Mouse (Mus musculus): ENCODE measurements at regions not wholly inside any gene's neighbourhood (a gene's known extent, or its start where the extent isn't known, plus 50 kb on each side); places are given as distances from the start of the nearest gene placed in this dataset.

DNA sequence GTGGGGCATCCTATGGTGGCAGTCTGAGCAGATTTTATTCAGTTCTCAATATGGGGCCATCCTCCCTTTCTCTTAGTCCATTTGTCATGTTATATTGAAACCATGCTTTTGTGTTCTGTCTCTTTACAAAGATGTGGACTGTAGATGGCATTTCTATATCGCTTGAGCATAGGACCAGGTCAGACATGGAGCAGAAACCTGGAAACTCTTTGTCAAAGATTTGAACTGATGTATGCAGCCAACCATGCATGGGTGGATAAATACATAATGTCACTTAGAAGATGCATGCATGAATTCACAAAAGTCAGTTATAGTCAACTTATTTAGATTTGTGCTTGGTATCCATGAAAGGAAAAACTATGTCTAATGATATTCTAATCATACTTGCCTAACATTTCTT, 1587.5 kb downstream of the Cdh11 start:
- DNase-seq (ENCODE audit: low spot score) (no peak), ATAC-seq (ENCODE audit: low FRiP score) (no peak)
- Histone ChIP-seq H3K9ac (ENCODE audit: low read depth, low read length) (no peak overlapping the region), H3K27ac (ENCODE audit: low read depth, low read length) (no peak overlapping the region), H3K4me1 (replicated peaks; ENCODE audit: control insufficient read depth, insufficient read depth, low read length) (no peaks in the 10 kb centered on the region), H3K36me3 (ENCODE audit: control insufficient read depth, insufficient read depth, low read length) (no peaks in the 10 kb centered on the region), H3K4me2 (replicated peaks; ENCODE audit: low read depth, low read length) (no peak overlapping the region), H3K27me3 (ENCODE audit: control insufficient read depth, insufficient read depth, low read length) (no peaks in the 10 kb centered on the region), H3K4me3 (ENCODE audit: low read depth, low read length) (no peak overlapping the region), H3K9me3 (ENCODE audit: control insufficient read depth, low read length) (no peaks in the 10 kb centered on the region)
- 80% methylated on average over 1 of the region's 1 CpGs for WGBS

DNA sequence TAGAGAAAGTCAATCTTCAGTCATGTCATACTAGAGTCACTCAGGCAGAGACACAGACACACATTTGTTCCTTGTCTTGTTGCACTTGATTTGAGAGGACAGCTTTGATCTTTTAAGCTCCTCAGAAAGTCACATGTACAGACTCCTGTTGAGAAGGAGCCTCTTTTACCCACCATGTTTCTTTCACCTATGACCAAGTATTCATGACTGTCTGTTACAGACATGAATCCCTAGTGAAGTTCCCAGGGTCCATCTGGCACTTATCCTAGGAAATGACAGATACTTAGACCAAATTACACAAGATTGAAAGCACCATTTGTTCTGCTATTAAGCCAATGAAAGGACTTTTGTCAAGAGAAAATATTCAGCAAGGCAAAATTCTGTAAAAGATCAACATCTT, 1588.7 kb downstream of the Cdh11 start:
- Histone ChIP-seq H3K4me1 (replicated peaks; ENCODE audit: control insufficient read depth, insufficient read depth, low read length) (no peaks in the 10 kb centered on the region), H3K36me3 (ENCODE audit: control insufficient read depth, insufficient read depth, low read length) (no peaks in the 10 kb centered on the region), H3K9me3 (ENCODE audit: control insufficient read depth, low read length) (no peaks in the 10 kb centered on the region), H3K27me3 (ENCODE audit: control insufficient read depth, insufficient read depth, low read length) (no peaks in the 10 kb centered on the region), H3K9ac (ENCODE audit: low read depth, low read length) (no peak overlapping the region), H3K4me3 (ENCODE audit: low read depth, low read length) (no peak overlapping the region), H3K27ac (ENCODE audit: low read depth, low read length) (no peak overlapping the region), H3K4me2 (replicated peaks; ENCODE audit: low read depth, low read length) (no peak overlapping the region)
- DNase-seq (ENCODE audit: low spot score) (no peak), ATAC-seq (ENCODE audit: low FRiP score) (no peak)

DNA sequence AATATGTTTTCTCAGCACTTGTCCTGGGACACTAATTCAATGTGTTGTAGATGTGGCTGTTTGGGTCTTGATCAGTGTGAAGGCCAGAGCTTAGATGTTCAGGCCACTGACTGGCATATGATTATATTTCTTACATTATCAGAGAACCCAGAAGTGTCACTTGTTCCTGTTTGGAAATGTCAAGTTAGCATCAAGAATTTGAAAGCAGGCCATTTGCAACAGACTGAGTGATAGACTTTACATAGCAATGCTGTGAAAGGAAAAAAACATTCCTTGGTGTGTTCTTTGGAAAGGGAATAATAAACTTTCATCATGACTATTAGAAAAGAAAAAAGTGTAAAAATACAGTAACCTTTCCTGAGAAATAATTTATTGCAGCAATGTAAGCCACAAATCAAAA, 1596.9 kb downstream of the Cdh11 start:
- no peak overlapping the region for H3K9ac ChIP-seq (ENCODE audit: low read depth, low read length)
- H3K9me3 ChIP-seq (ENCODE audit: control insufficient read depth, low read length): no peaks in the 10 kb centered on the region
- ATAC-seq (ENCODE audit: low FRiP score) (no peak), DNase-seq (ENCODE audit: low spot score) (no peak)
- H3K27ac ChIP-seq (ENCODE audit: low read depth, low read length): no peak overlapping the region
- no peaks in the 10 kb centered on the region for H3K4me1 ChIP-seq (replicated peaks; ENCODE audit: control insufficient read depth, insufficient read depth, low read length)
- no peaks in the 10 kb centered on the region for H3K27me3 ChIP-seq (ENCODE audit: control insufficient read depth, insufficient read depth, low read length)
- H3K4me3 ChIP-seq (ENCODE audit: low read depth, low read length): no peak overlapping the region
- H3K36me3 ChIP-seq (ENCODE audit: control insufficient read depth, insufficient read depth, low read length): no peaks in the 10 kb centered on the region
- H3K4me2 ChIP-seq (replicated peaks; ENCODE audit: low read depth, low read length): no peak overlapping the region

DNA sequence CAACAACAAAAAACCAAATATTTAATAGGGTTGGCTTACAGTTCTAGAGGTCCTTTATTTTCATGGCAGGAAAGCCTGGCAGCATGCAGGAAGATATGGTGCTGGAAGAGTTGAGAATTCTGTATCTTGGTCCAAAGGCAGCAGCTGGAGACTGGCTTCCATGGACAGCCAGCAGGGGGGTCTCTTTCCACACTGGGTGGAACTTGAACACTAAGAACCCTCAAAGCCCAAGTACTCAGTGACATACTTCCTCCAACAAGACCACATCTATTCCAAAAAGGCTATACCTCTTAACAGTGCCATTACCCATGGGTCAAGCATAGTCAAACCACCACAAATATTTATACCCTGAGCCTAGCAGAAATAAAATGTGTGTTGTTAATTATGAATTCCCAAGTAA, 1630.5 kb downstream of the Cdh11 start:
- no peak overlapping the region for H3K27ac ChIP-seq (ENCODE audit: low read depth, low read length)
- H3K9ac ChIP-seq (ENCODE audit: low read depth, low read length): no peak overlapping the region
- no peak overlapping the region for H3K4me3 ChIP-seq (ENCODE audit: low read depth, low read length)
- no peaks in the 10 kb centered on the region for H3K4me1 ChIP-seq (replicated peaks; ENCODE audit: control insufficient read depth, insufficient read depth, low read length)
- DNase-seq (ENCODE audit: low spot score) (peak; percentile 40), ATAC-seq (ENCODE audit: low FRiP score) (0 out of 2 replicates have a peak, but pooled peaks have one; percentile 35)
- H3K9me3 ChIP-seq (ENCODE audit: control insufficient read depth, low read length): no peaks in the 10 kb centered on the region
- H3K27me3 ChIP-seq (ENCODE audit: control insufficient read depth, insufficient read depth, low read length): no peaks in the 10 kb centered on the region
- H3K36me3 ChIP-seq (ENCODE audit: control insufficient read depth, insufficient read depth, low read length): no peaks in the 10 kb centered on the region
- no peak overlapping the region for H3K4me2 ChIP-seq (replicated peaks; ENCODE audit: low read depth, low read length)
